ENCODE assay signal across 8 mouse cellular contexts in genomic region chr3:88177562-88178345, GRCm38 (mm10). TPM values are rescaled to one million over a fixed set of nuclear protein-coding genes. Genes with fewer than 3 reads are reported as not detected.
DNase-seq lines count a peak whose midpoint lies in the region; ATAC-seq and TF ChIP-seq lines count a peak whose summit lies in the region.

No protein-coding gene starts in this region.

- peak; percentile 100 for DNase-seq in brain, embryonic 14.5 days (ENCODE audit: low read depth)
- peak; percentile 99 for DNase-seq in liver, adult 2 months (ENCODE audit: extremely low read depth, low read depth, low spot score)
- DNase-seq in splenic B cell, adult 2 months (ENCODE audit: low read depth, low spot score) = peak; percentile 99

- TF ChIP-seq POLR2A in brain, embryonic 14.5 days (IDR thresholded peaks at IDR 0.05; ENCODE audit: borderline replicate concordance, extremely low read depth, insufficient read depth, insufficient read length, poor library complexity, severe bottlenecking) = peak; percentile 18; the same call in 1 of the 2 replicates
- TF ChIP-seq POLR2A in liver, adult 2 months (IDR thresholded peaks at IDR 0.05; ENCODE audit: extremely low read depth, insufficient read depth, low read length) = 0 out of 2 replicates have a peak, but pooled peaks have one; percentile 45
- TF ChIP-seq POLR2A in myocyte (IDR thresholded peaks at IDR 0.05; ENCODE audit: insufficient read length, low read depth) = peak; percentile 72

- peak overlapping the region; percentile 98 for H3K27ac ChIP-seq in heart, embryonic 11.5 days (ENCODE audit: low read depth, low read length)
- peak overlapping the region; percentile 99 for H3K27ac ChIP-seq in kidney, embryonic 16.5 days (ENCODE audit: low read length)
- H3K27ac ChIP-seq in liver, adult 2 months (replicated peaks; ENCODE audit: insufficient read depth, low read depth, low read length) = peak overlapping the region; percentile 97

- no peaks in the 10 kb centered on the region for H3K27me3 ChIP-seq in C2C12 (ENCODE audit: control insufficient read depth, insufficient read depth, insufficient read length)
- peaks cover 9% of the 10 kb centered on the region for H3K27me3 ChIP-seq in erythroblast, embryonic 14.5 days (ENCODE audit: control insufficient read depth)
- H3K27me3 ChIP-seq in heart, embryonic 11.5 days (ENCODE audit: control insufficient read depth, insufficient read depth, low read length) = no peaks in the 10 kb centered on the region
- H3K27me3 ChIP-seq in kidney, embryonic 16.5 days (ENCODE audit: insufficient read depth, low read length) = no peaks in the 10 kb centered on the region
- no peaks in the 10 kb centered on the region for H3K27me3 ChIP-seq in liver, adult 2 months (ENCODE audit: control insufficient read depth, insufficient read depth, low read length)
- no peaks in the 10 kb centered on the region for H3K27me3 ChIP-seq in myocyte (ENCODE audit: control insufficient read depth, insufficient read depth, insufficient read length)
- H3K27me3 ChIP-seq in splenic B cell, adult 2 months (ENCODE audit: control insufficient read depth, insufficient read depth, low read length, poor library complexity, severe bottlenecking) = no peaks in the 10 kb centered on the region

- H3ac ChIP-seq in C2C12 (ENCODE audit: control insufficient read depth, insufficient read length, low read depth) (peak overlapping the region; percentile 72), myocyte (ENCODE audit: control insufficient read depth, insufficient read length) (peak overlapping the region; percentile 9)

- no peak for TF ChIP-seq CTCF in C2C12 (IDR thresholded peaks at IDR 0.05; ENCODE audit: control insufficient read depth, insufficient read depth, insufficient read length)
- TF ChIP-seq CTCF in brain, embryonic 14.5 days (IDR thresholded peaks at IDR 0.05; ENCODE audit: borderline replicate concordance, extremely low read depth, insufficient read depth, insufficient read length) = no peak
- TF ChIP-seq CTCF in liver, adult 2 months (IDR thresholded peaks at IDR 0.05; ENCODE audit: low read depth, low read length) = no peak

- no peaks in the 10 kb centered on the region for H3K79me2 ChIP-seq in C2C12 (ENCODE audit: control insufficient read depth, insufficient read depth)
- H3K79me2 ChIP-seq in liver, adult 2 months (ENCODE audit: control insufficient read depth, insufficient read depth, low read length) = no peaks in the 10 kb centered on the region
- H3K79me2 ChIP-seq in myocyte (ENCODE audit: control insufficient read depth, insufficient read depth) = no peaks in the 10 kb centered on the region

- H3K36me3 ChIP-seq in C2C12 (ENCODE audit: control insufficient read depth, insufficient read depth) (peaks cover 16% of the 10 kb centered on the region), myocyte (ENCODE audit: control insufficient read depth, insufficient read depth) (peaks cover 9% of the 10 kb centered on the region)
- H3K36me3 ChIP-seq in erythroblast, embryonic 14.5 days (ENCODE audit: control insufficient read depth) = peaks cover 17% of the 10 kb centered on the region
- H3K36me3 ChIP-seq in heart, embryonic 11.5 days (ENCODE audit: control insufficient read depth, insufficient read depth, low read length) = no peaks in the 10 kb centered on the region; the same call in 1 of the 2 replicates
- H3K36me3 ChIP-seq in kidney, embryonic 16.5 days (ENCODE audit: insufficient read depth, low read length) = peaks cover 9% of the 10 kb centered on the region
- peaks cover 4% of the 10 kb centered on the region; the same call in 1 of the 2 replicates for H3K36me3 ChIP-seq in liver, adult 2 months (ENCODE audit: control insufficient read depth, insufficient read depth, low read length)
- H3K36me3 ChIP-seq in splenic B cell, adult 2 months (ENCODE audit: control insufficient read depth, insufficient read depth, low read length, poor library complexity, severe bottlenecking) = peaks cover 2% of the 10 kb centered on the region

- H3K4me3 ChIP-seq in C2C12 (ENCODE audit: insufficient read depth, poor library complexity, severe bottlenecking) (peak overlapping the region; percentile 40), myocyte (peak overlapping the region; percentile 39)
- peak overlapping the region; percentile 67 for H3K4me3 ChIP-seq in erythroblast, embryonic 14.5 days (replicated peaks)
- H3K4me3 ChIP-seq in heart, embryonic 11.5 days (ENCODE audit: low read depth, low read length) = peak overlapping the region; percentile 61
- H3K4me3 ChIP-seq in kidney, embryonic 16.5 days (ENCODE audit: low read length) = peak overlapping the region; percentile 67
- H3K4me3 ChIP-seq in liver, adult 2 months (ENCODE audit: insufficient read depth, low read depth, low read length) = peak overlapping the region; percentile 74

- peaks cover 17% of the 10 kb centered on the region for H3K4me1 ChIP-seq in erythroblast, embryonic 14.5 days (ENCODE audit: control insufficient read depth)
- peaks cover 7% of the 10 kb centered on the region for H3K4me1 ChIP-seq in heart, embryonic 11.5 days (ENCODE audit: control insufficient read depth, insufficient read depth, low read length)
- 0 out of 2 replicates have a peak, but pooled peaks cover 2% of the 10 kb centered on the region for H3K4me1 ChIP-seq in kidney, embryonic 16.5 days (ENCODE audit: insufficient read depth, low read length)
- H3K4me1 ChIP-seq in liver, adult 2 months (ENCODE audit: control insufficient read depth, insufficient read depth, low read length) = peaks cover 5% of the 10 kb centered on the region

- ATAC-seq in heart, embryonic 11.5 days (replicated peaks; ENCODE audit: insufficient number of reproducible peaks, low FRiP score, low TSS enrichment) = peak; percentile 97
- ATAC-seq in kidney, embryonic 16.5 days (ENCODE audit: low FRiP score, low TSS enrichment) = peak; percentile 99

- under 1% methylated on average over 49 of the region's 49 CpGs for WGBS in heart, embryonic 11.5 days (ENCODE audit: insufficient replicate concordance)
- WGBS in kidney, embryonic 16.5 days = under 1% methylated on average over 49 of the region's 49 CpGs
- under 1% methylated on average over 49 of the region's 49 CpGs for WGBS in liver, adult 2 months

- H3K9ac ChIP-seq in heart, embryonic 11.5 days (ENCODE audit: low read depth, low read length) = peak overlapping the region; percentile 86
- H3K9ac ChIP-seq in kidney, embryonic 16.5 days (replicated peaks; ENCODE audit: low read length) = peak overlapping the region; percentile 91
- H3K9ac ChIP-seq in liver, adult 2 months (ENCODE audit: low read depth, low read length) = peak overlapping the region; percentile 86

- no peaks in the 10 kb centered on the region for H3K79me3 ChIP-seq in C2C12 (ENCODE audit: low read depth)

- no peaks in the 10 kb centered on the region for H3K9me3 ChIP-seq in erythroblast, embryonic 14.5 days (ENCODE audit: control insufficient read depth, low read length)
- no peaks in the 10 kb centered on the region for H3K9me3 ChIP-seq in heart, embryonic 11.5 days (replicated peaks; ENCODE audit: control insufficient read depth, low read length)
- no peaks in the 10 kb centered on the region for H3K9me3 ChIP-seq in kidney, embryonic 16.5 days (ENCODE audit: low read length)

- peak overlapping the region; percentile 59 for H3K4me2 ChIP-seq in heart, embryonic 11.5 days
- H3K4me2 ChIP-seq in kidney, embryonic 16.5 days (replicated peaks; ENCODE audit: low read depth, low read length) = peak overlapping the region; percentile 68
- H3K4me2 ChIP-seq in myocyte (ENCODE audit: low read depth) = peak overlapping the region; percentile 70

TF ChIP-seq in C2C12, 6 proteins besides CTCF, POLR2A, EP300 and RAD21:
- TF ChIP-seq MAX (IDR thresholded peaks at IDR 0.05) = peak; percentile 99
- TF ChIP-seq CEBPB (IDR thresholded peaks at IDR 0.05; ENCODE audit: low read depth) = no peak
- TF ChIP-seq MYOD1 (IDR thresholded peaks at IDR 0.05; ENCODE audit: control insufficient read depth, insufficient read length, low read depth) = no peak
- TF ChIP-seq MYOG (IDR thresholded peaks at IDR 0.05; ENCODE audit: control insufficient read depth, extremely low read depth, insufficient read length) = no peak
- no peak for TF ChIP-seq FOSL1 (IDR thresholded peaks at IDR 0.05; ENCODE audit: insufficient read depth, low read length, poor library complexity, severe bottlenecking)
- peak; percentile 98 for TF ChIP-seq USF1 (IDR thresholded peaks at IDR 0.05; ENCODE audit: low read depth)

TF ChIP-seq in myocyte, 11 proteins besides CTCF, POLR2A, EP300 and RAD21:
- TF ChIP-seq MAX (IDR thresholded peaks at IDR 0.05; ENCODE audit: low read depth) = peak; percentile 91
- peak; percentile 92 for TF ChIP-seq SRF (IDR thresholded peaks at IDR 0.05; ENCODE audit: control insufficient read depth, insufficient read length, low read depth)
- no peak for TF ChIP-seq TCF12 (IDR thresholded peaks at IDR 0.05; ENCODE audit: insufficient read depth, poor library complexity, severe bottlenecking)
- no peak for TF ChIP-seq TCF3 (IDR thresholded peaks at IDR 0.05; ENCODE audit: insufficient read length, low read depth)
- TF ChIP-seq USF1 (IDR thresholded peaks at IDR 0.05; ENCODE audit: low read depth) = peak; percentile 98
- TF ChIP-seq MYOG (IDR thresholded peaks at IDR 0.05; ENCODE audit: control insufficient read depth in 1 of 3, insufficient read depth in 1 of 3, insufficient read length in 2 of 3, low read depth in 2 of 3) = peak in 1 of 3 experiments; percentile 13
- peak; percentile 100 for TF ChIP-seq POLR2AphosphoS2 (IDR thresholded peaks at IDR 0.05; ENCODE audit: insufficient read length, low read depth)

RNA-seq across cellular contexts. Expression of gene Mef2d, which starts 35.6 kb away (rescaled TPM):
- polyA plus RNA-seq in C2C12 (2012; fragmentation: generic; extraction: Trizol) = 35.3 TPM
- polyA plus RNA-seq in brain, embryonic 14.5 days (2012; rRNA removed) = 46.2 and 54.8 TPM in 2 replicates
- 2.6 and 3.4 TPM in 2 replicates for polyA plus RNA-seq in erythroblast, embryonic 14.5 days (2012)
- 39.8 and 45.1 TPM in 2 replicates for polyA plus RNA-seq in heart, embryonic 11.5 days (2014; fragmentation: Nextera tagmentation; extraction: Ambion mirVana)
- polyA plus RNA-seq in kidney, embryonic 16.5 days (2015; fragmentation: Nextera tagmentation; extraction: Ambion mirVana) = 16.9 and 20.2 TPM in 2 replicates
- total RNA-seq in liver, adult 2 months (2014; rRNA removed) = 3.7 and 6.2 TPM in 2 replicates
- 17.7 and 22.2 TPM in 2 replicates for polyA plus RNA-seq in liver, adult 2 months (2012; rRNA removed)
- 121 TPM for polyA plus RNA-seq in myocyte (2012; fragmentation: generic; extraction: Trizol)

Comparison
In these comparisons a context has a peak if more than half of its experiments do, and no peak if none do; other contexts are left out.
1. Peak in every context shown above with its lines: DNase-seq, ATAC-seq, H3K4me3 ChIP-seq and H3K27ac ChIP-seq.
2. POLR2A ChIP-seq: peak in every context shown above with its lines; median percentile 72 in myocyte; 45 in liver, adult 2 months; 18 in brain, embryonic 14.5 days.